Mouse (Mus musculus) embryonic facial prominence, embryonic 14.5 days (tissue): ENCODE data around the gene Gm43518. TPM values are rescaled to one million over a fixed set of nuclear protein-coding genes. Genes with fewer than 3 reads are reported as not detected.

Experiments
- ATAC-seq: fragments of 200-750 bp; cut with Nextera tagmentation; 2 replicates; pipeline ENCODE4 v1.8.0; 2017; ENCODE audit warnings: low read depth, moderate number of reproducible peaks, moderate TSS enrichment
- DNase-seq: peaks from one replicate; pipeline ENCODE4 v3.0.0-alpha.2; 2015; ENCODE audit warnings: low spot score
- H3K27ac ChIP-seq: fragments of 300-500 bp; sonication (generic); replicated peaks from 2 replicates; pipeline ENCODE4 v1.5.1; 2014; ENCODE audit warnings: low read depth, mild to moderate bottlenecking, low read length, moderate library complexity
- H3K27me3 ChIP-seq: fragments of 300-500 bp; sonication (generic); replicated peaks from 2 replicates; pipeline ENCODE4 v1.6.1; 2014; ENCODE audit warnings: low read length; ENCODE audit not compliant: control insufficient read depth, insufficient read depth
- H3K36me3 ChIP-seq: fragments of 300-500 bp; sonication (generic); 2 replicates; pipeline ENCODE4 v1.6.1; 2014; ENCODE audit warnings: low read length, mixed read lengths; ENCODE audit not compliant: control insufficient read depth, insufficient read depth
- H3K4me1 ChIP-seq: fragments of 300-500 bp; sonication (generic); 2 replicates; pipeline ENCODE4 v1.6.1; 2014; ENCODE audit warnings: antibody characterized with exemption, low read length; ENCODE audit not compliant: control insufficient read depth, insufficient read depth
- H3K4me2 ChIP-seq: fragments of 300-500 bp; sonication (generic); 2 replicates; pipeline ENCODE4 v1.6.1; 2014; ENCODE audit warnings: low read depth, mild to moderate bottlenecking, low read length, moderate library complexity, mixed read lengths
- H3K4me3 ChIP-seq: fragments of 300-500 bp; sonication (generic); 2 replicates; pipeline ENCODE4 v1.5.1; 2014; ENCODE audit warnings: low read depth, mild to moderate bottlenecking, low read length
- H3K9ac ChIP-seq: fragments of 300-500 bp; sonication (generic); 2 replicates; pipeline ENCODE4 v1.6.1; 2014; ENCODE audit warnings: low read depth, mild to moderate bottlenecking, low read length, moderate library complexity, mixed read lengths
- H3K9me3 ChIP-seq: fragments of 300-500 bp; sonication (generic); 2 replicates; pipeline ENCODE4 v1.6.1; 2016; ENCODE audit warnings: low read length; ENCODE audit not compliant: control insufficient read depth
- WGBS: fragments of 180-500 bp; shearing (Covaris S2); extraction: QIAGEN DNeasy Blood & Tissue Kit; methylation state at CpG from one replicate; pipeline ENCODE4 v1.1.7; 2014; 5-methylcytosine and 5-hydroxymethylcytosine counted together
- polyA plus RNA-seq: library from polyadenylated mRNA; unstranded; fragments of >200 nt; fragmentation: Nextera tagmentation; extraction: Ambion mirVana; gene quantifications from 2 replicates; pipeline ENCODE4 v1.2.1, GENCODE M21; 2014

The Gm43518 gene
- 0.67 and 0.68 TPM in 2 replicates for polyA plus RNA-seq

- no peak for DNase-seq
- 95% methylated on average over 9 of the region's 9 CpGs for WGBS
- H3K9me3 ChIP-seq: no peaks in the 10 kb centered on the region
- no peak within 1 kb of the TSS for H3K4me2 ChIP-seq
- no peaks in the 10 kb centered on the region for H3K27me3 ChIP-seq
- no peak within 1 kb of the TSS for H3K27ac ChIP-seq
- H3K4me3 ChIP-seq: no peak within 1 kb of the TSS
- H3K36me3 ChIP-seq: peaks cover 75% of the 10 kb centered on the region
- ATAC-seq: no peak
- H3K4me1 ChIP-seq: 0 out of 2 replicates have a peak, but pooled peaks cover 3% of the 10 kb centered on the region
- H3K9ac ChIP-seq: no peak within 1 kb of the TSS
These were observed at the start of gene Gm43518 for GRCm38 (mm10) chr5:123927118-123927517. Gene Gm43518, plus strand, starts transcription at chr5:123927418.

- H3K4me3 ChIP-seq: no peak overlapping the region; the same call in 1 of the 2 replicates
These were observed 49.2 kb upstream of the Gm43518 start for GRCm38 (mm10) chr5:123878056-123878455.

GRCm38 (mm10) chr5:123879928-123880327 is 47.3 kb upstream of the Gm43518 start, which contains the start of gene Hcar1:
Gene Hcar1, minus strand, starts transcription at chr5:123880020.
- H3K9ac ChIP-seq: peak within 1 kb of the TSS; percentile 37
- H3K36me3 ChIP-seq: no peaks in the 10 kb centered on the region
- no peak within 1 kb of the TSS for H3K4me3 ChIP-seq
- peak within 1 kb of the TSS; percentile 46 for H3K4me2 ChIP-seq
- H3K27ac ChIP-seq: peak within 1 kb of the TSS; percentile 33; the same call in 1 of the 2 replicates
- ATAC-seq (no peak; the same call in 1 of the 2 replicates), DNase-seq (peak; percentile 36)
- H3K27me3 ChIP-seq: no peaks in the 10 kb centered on the region
- no peaks in the 10 kb centered on the region for H3K9me3 ChIP-seq
- H3K4me1 ChIP-seq: peaks cover 13% of the 10 kb centered on the region; the same call in 1 of the 2 replicates
- 34% methylated on average over 12 of the region's 12 CpGs for WGBS

More at GRCm38 (mm10) chr5:123878056-123878455, 49.2 kb upstream of the Gm43518 start:
- ATAC-seq (no peak), DNase-seq (peak; percentile 34)
- Histone ChIP-seq H3K27me3 (no peaks in the 10 kb centered on the region), H3K4me2 (peak overlapping the region; percentile 39), H3K9ac (no peak overlapping the region), H3K36me3 (no peaks in the 10 kb centered on the region), H3K9me3 (no peaks in the 10 kb centered on the region), H3K27ac (no peak overlapping the region), H3K4me1 (peaks cover 13% of the 10 kb centered on the region; the same call in 1 of the 2 replicates)
- 47% methylated on average over 14 of the region's 14 CpGs for WGBS

GRCm38 (mm10) chr5:123880778-123881177 is 46.4 kb upstream of the Gm43518 start:
- H3K4me2 ChIP-seq: no peak overlapping the region
- no peaks in the 10 kb centered on the region for H3K9me3 ChIP-seq
- ATAC-seq (no peak), DNase-seq (no peak)
- H3K36me3 ChIP-seq: no peaks in the 10 kb centered on the region
- H3K9ac ChIP-seq: no peak overlapping the region
- H3K4me3 ChIP-seq: no peak overlapping the region
- H3K27ac ChIP-seq: no peak overlapping the region
- H3K4me1 ChIP-seq: peaks cover 13% of the 10 kb centered on the region; the same call in 1 of the 2 replicates
- WGBS: 84% methylated on average over 14 of the region's 14 CpGs
- H3K27me3 ChIP-seq: no peaks in the 10 kb centered on the region

- Histone ChIP-seq H3K9ac (no peak overlapping the region), H3K4me2 (no peak overlapping the region), H3K4me3 (no peak overlapping the region), H3K27ac (no peak overlapping the region), H3K36me3 (no peaks in the 10 kb centered on the region), H3K4me1 (peaks cover 9% of the 10 kb centered on the region; the same call in 1 of the 2 replicates), H3K27me3 (no peaks in the 10 kb centered on the region), H3K9me3 (no peaks in the 10 kb centered on the region)
- ATAC-seq (no peak), DNase-seq (no peak)
- WGBS: 75% methylated on average over 7 of the region's 7 CpGs
These were observed 43.3 kb upstream of the Gm43518 start for GRCm38 (mm10) chr5:123883891-123884290.

- H3K4me2 ChIP-seq: no peak overlapping the region
- H3K9me3 ChIP-seq: no peaks in the 10 kb centered on the region
- no peak overlapping the region for H3K4me3 ChIP-seq
- H3K27ac ChIP-seq: no peak overlapping the region
- no peak overlapping the region for H3K9ac ChIP-seq
- H3K36me3 ChIP-seq: no peaks in the 10 kb centered on the region
- no peak for ATAC-seq
- 70% methylated on average over 9 of the region's 10 CpGs for WGBS
- H3K4me1 ChIP-seq: peaks cover 9% of the 10 kb centered on the region; the same call in 1 of the 2 replicates
- no peak for DNase-seq
- H3K27me3 ChIP-seq: no peaks in the 10 kb centered on the region
These were observed 42.9 kb upstream of the Gm43518 start for GRCm38 (mm10) chr5:123884332-123884731.

- no peak for DNase-seq
- WGBS: 65% methylated on average over 3 of the region's 3 CpGs
- H3K4me2 ChIP-seq: no peak overlapping the region
- H3K4me3 ChIP-seq: no peak overlapping the region
- H3K36me3 ChIP-seq: no peaks in the 10 kb centered on the region
- H3K27ac ChIP-seq: no peak overlapping the region
- no peaks in the 10 kb centered on the region for H3K27me3 ChIP-seq
- H3K4me1 ChIP-seq: no peaks in the 10 kb centered on the region
- H3K9ac ChIP-seq: no peak overlapping the region
- no peak for ATAC-seq
- H3K9me3 ChIP-seq: no peaks in the 10 kb centered on the region
These were observed 40.9 kb upstream of the Gm43518 start for GRCm38 (mm10) chr5:123886365-123886764.

GRCm38 (mm10) chr5:123890312-123890711 is 36.9 kb upstream of the Gm43518 start:
- Histone ChIP-seq H3K9me3 (no peaks in the 10 kb centered on the region), H3K4me3 (no peak overlapping the region), H3K4me2 (no peak overlapping the region), H3K27me3 (no peaks in the 10 kb centered on the region), H3K4me1 (0 out of 2 replicates have a peak, but pooled peaks cover under 1% of the 10 kb centered on the region), H3K9ac (no peak overlapping the region), H3K27ac (no peak overlapping the region), H3K36me3 (no peaks in the 10 kb centered on the region)
- DNase-seq (no peak), ATAC-seq (no peak)
- 61% methylated on average over 2 of the region's 2 CpGs for WGBS

GRCm38 (mm10) chr5:123890987-123891386 is 36.2 kb upstream of the Gm43518 start:
- WGBS: 79% methylated on average over 5 of the region's 5 CpGs
- no peak for ATAC-seq
- H3K9me3 ChIP-seq: no peaks in the 10 kb centered on the region
- no peak overlapping the region for H3K27ac ChIP-seq
- DNase-seq: no peak
- H3K36me3 ChIP-seq: no peaks in the 10 kb centered on the region
- H3K9ac ChIP-seq: no peak overlapping the region
- H3K4me1 ChIP-seq: 0 out of 2 replicates have a peak, but pooled peaks cover 3% of the 10 kb centered on the region
- H3K4me2 ChIP-seq: no peak overlapping the region
- H3K27me3 ChIP-seq: no peaks in the 10 kb centered on the region
- H3K4me3 ChIP-seq: no peak overlapping the region
